Comparison of ENCODE assay signal across 8 mouse cellular contexts in the genomic region with DNA sequence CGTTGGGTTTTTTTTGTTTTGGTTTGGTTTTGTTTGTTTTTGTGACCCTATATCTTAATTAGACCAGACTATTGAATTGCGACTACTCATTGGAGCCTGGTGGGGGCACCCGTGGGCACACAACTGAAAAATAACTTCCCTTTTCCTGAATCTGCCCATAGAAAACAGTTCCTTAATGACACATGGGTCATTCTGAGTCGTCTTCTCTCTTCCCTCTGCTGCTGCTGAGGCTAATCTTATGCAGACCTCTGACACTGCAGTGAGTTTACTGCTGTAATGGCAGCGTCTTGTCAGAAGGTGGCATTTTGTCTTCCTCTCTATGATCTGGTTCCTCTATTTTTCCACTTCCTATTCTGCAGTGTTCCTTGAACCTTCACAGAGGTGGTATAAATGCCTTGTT. TPM values are rescaled to one million over a fixed set of nuclear protein-coding genes. Genes with fewer than 3 reads are reported as not detected.
DNase-seq lines count a peak whose midpoint lies in the region; ATAC-seq and TF ChIP-seq lines count a peak whose summit lies in the region.

No protein-coding gene starts in this region.

- TF ChIP-seq POLR2A in spleen, adult 2 months (IDR thresholded peaks at IDR 0.05; ENCODE audit: low read depth, low read length) = no peak

- no peaks in the 10 kb centered on the region for H3K9me3 ChIP-seq in heart, embryonic 16.5 days (replicated peaks; ENCODE audit: control insufficient read depth, low read length)
- no peaks in the 10 kb centered on the region for H3K9me3 ChIP-seq in lung, postnatal 0 days (ENCODE audit: low read length)
- no peaks in the 10 kb centered on the region for H3K9me3 ChIP-seq in stomach, embryonic 14.5 days (ENCODE audit: control insufficient read depth, low read depth, low read length)

- H3K36me3 ChIP-seq in spleen, adult 2 months (ENCODE audit: control insufficient read depth, insufficient read depth, low read length) = peaks cover 14% of the 10 kb centered on the region
- H3K36me3 ChIP-seq in heart, embryonic 16.5 days (ENCODE audit: control insufficient read depth, insufficient read depth) = peaks cover 14% of the 10 kb centered on the region
- H3K36me3 ChIP-seq in lung, postnatal 0 days (ENCODE audit: insufficient read depth, low read length) = peaks cover 7% of the 10 kb centered on the region
- H3K36me3 ChIP-seq in stomach, embryonic 14.5 days (ENCODE audit: control insufficient read depth, insufficient read depth, low read length) = no peaks in the 10 kb centered on the region; the same call in 1 of the 2 replicates

- peak; percentile 51 for DNase-seq in CD4-positive, CD25-positive, alpha-beta regulatory T cell, adult 2 months (ENCODE audit: low read depth, low spot score)
- DNase-seq in spleen, adult 2 months (ENCODE audit: low read depth in 1 of 2, low spot score in 2 of 2) = peak in 1 of 2 experiments; percentile 49
- DNase-seq in spleen, adult 18-20 months = no peak
- peak; percentile 54 for DNase-seq in lung, postnatal 0 days (ENCODE audit: low spot score)
- DNase-seq in frontal cortex, postnatal 14 days (ENCODE audit: low spot score in 2 of 2) = no peak

- peak overlapping the region; percentile 84 for H3K9ac ChIP-seq in heart, embryonic 16.5 days (ENCODE audit: low read length)
- peak overlapping the region; percentile 51; the same call in 1 of the 2 replicates for H3K9ac ChIP-seq in lung, postnatal 0 days (replicated peaks; ENCODE audit: low read depth)
- H3K9ac ChIP-seq in stomach, embryonic 14.5 days (replicated peaks; ENCODE audit: low read depth, low read length) = no peak overlapping the region

- H3K4me2 ChIP-seq in heart, embryonic 16.5 days (ENCODE audit: low read depth, low read length) = peak overlapping the region; percentile 95
- peak overlapping the region; percentile 77 for H3K4me2 ChIP-seq in lung, postnatal 0 days (replicated peaks; ENCODE audit: low read depth, low read length)
- H3K4me2 ChIP-seq in stomach, embryonic 14.5 days (replicated peaks; ENCODE audit: low read depth, low read length) = peak overlapping the region; percentile 70

- 1% methylated on average over 5 of the region's 5 CpGs for WGBS in spleen, adult 2 months
- 2% methylated on average over 5 of the region's 5 CpGs for WGBS in heart, embryonic 16.5 days
- WGBS in lung, postnatal 0 days = 3% methylated on average over 5 of the region's 5 CpGs
- WGBS in stomach, embryonic 14.5 days = 2% methylated on average over 5 of the region's 5 CpGs

- TF ChIP-seq CTCF in spleen, adult 2 months (IDR thresholded peaks at IDR 0.05; ENCODE audit: extremely low read depth, insufficient read depth, insufficient read length, insufficient replicate concordance) = no peak
- peak; percentile 49 for TF ChIP-seq CTCF in lung, postnatal 0 days (IDR thresholded peaks at IDR 0.05)

- peak overlapping the region; percentile 64; the same call in 1 of the 2 replicates for H3K4me3 ChIP-seq in spleen, adult 2 months (ENCODE audit: extremely low read depth, insufficient read depth, insufficient read length)
- H3K4me3 ChIP-seq in heart, embryonic 16.5 days (ENCODE audit: low read length) = peak overlapping the region; percentile 87
- H3K4me3 ChIP-seq in lung, postnatal 0 days (ENCODE audit: low read depth, low read length) = peak overlapping the region; percentile 47
- peak overlapping the region; percentile 75 for H3K4me3 ChIP-seq in stomach, embryonic 14.5 days (ENCODE audit: low read depth, low read length)

- H3K27me3 ChIP-seq in spleen, adult 2 months (ENCODE audit: control insufficient read depth, insufficient read depth, low read length) = no peaks in the 10 kb centered on the region
- H3K27me3 ChIP-seq in heart, embryonic 16.5 days (ENCODE audit: control insufficient read depth, insufficient read depth, low read length) = no peaks in the 10 kb centered on the region
- H3K27me3 ChIP-seq in lung, postnatal 0 days (replicated peaks; ENCODE audit: insufficient read depth, low read length) = no peaks in the 10 kb centered on the region
- no peaks in the 10 kb centered on the region for H3K27me3 ChIP-seq in stomach, embryonic 14.5 days (ENCODE audit: control insufficient read depth, insufficient read depth, low read length)

- H3K27ac ChIP-seq in spleen, adult 2 months (ENCODE audit: insufficient read depth, low read length) = no peak overlapping the region; the same call in 1 of the 2 replicates
- no peak overlapping the region for H3K27ac ChIP-seq in heart, embryonic 16.5 days (ENCODE audit: low read length)
- H3K27ac ChIP-seq in lung, postnatal 0 days (ENCODE audit: low read length) = no peak overlapping the region
- H3K27ac ChIP-seq in stomach, embryonic 14.5 days (ENCODE audit: low read length) = no peak overlapping the region

- H3K4me1 ChIP-seq in spleen, adult 2 months (ENCODE audit: control insufficient read depth, insufficient read depth, insufficient read length) = peaks cover 7% of the 10 kb centered on the region
- peaks cover 19% of the 10 kb centered on the region for H3K4me1 ChIP-seq in heart, embryonic 16.5 days (ENCODE audit: control insufficient read depth, insufficient read depth, low read length)
- peaks cover 10% of the 10 kb centered on the region for H3K4me1 ChIP-seq in lung, postnatal 0 days (ENCODE audit: insufficient read depth, low read depth, low read length)
- H3K4me1 ChIP-seq in stomach, embryonic 14.5 days (ENCODE audit: control insufficient read depth, insufficient read depth, low read length) = peaks cover 13% of the 10 kb centered on the region

- no peak for TF ChIP-seq EP300 in lung, postnatal 0 days (IDR thresholded peaks at IDR 0.05)

- ATAC-seq in CD4-positive, CD25-positive, alpha-beta regulatory T cell, adult 4 months = no peak
- ATAC-seq in heart, embryonic 16.5 days (replicated peaks; ENCODE audit: extremely low read depth, insufficient read depth, low FRiP score) = no peak
- no peak for ATAC-seq in lung, postnatal 0 days
- ATAC-seq in stomach, embryonic 14.5 days (ENCODE audit: insufficient number of reproducible peaks, insufficient read depth, low FRiP score, low read depth) = no peak

RNA-seq across cellular contexts. Expression of gene D6Wsu163e, which starts 0.7 kb away (rescaled TPM):
- polyA plus RNA-seq in CD4-positive, CD25-positive, alpha-beta regulatory T cell, adult 4 months (2017; shearing (Covaris generic)) = 10 to 100 TPM; 14.9 to 16.3 TPM
- polyA plus RNA-seq in spleen, adult 2 months (2012; rRNA removed) = 3.0 and 4.4 TPM in 2 replicates
- 14.3 and 16.0 TPM in 2 replicates for polyA plus RNA-seq in heart, embryonic 16.5 days (2015; fragmentation: Nextera tagmentation; extraction: Ambion mirVana)
- polyA plus RNA-seq in lung, postnatal 0 days (2015; fragmentation: Nextera tagmentation; extraction: Ambion mirVana) = 12.3 and 13.7 TPM in 2 replicates
- 17.6 and 19.5 TPM in 2 replicates for polyA plus RNA-seq in stomach, embryonic 14.5 days (2014; fragmentation: Nextera tagmentation; extraction: Ambion mirVana)

RNA-seq across cellular contexts. Expression of gene Rad51ap1, which starts 1.1 kb away (rescaled TPM):
- 1 to 10 TPM; 3.6 to 9.2 TPM for polyA plus RNA-seq in CD4-positive, CD25-positive, alpha-beta regulatory T cell, adult 4 months (2017; shearing (Covaris generic))
- polyA plus RNA-seq in spleen, adult 2 months (2012; rRNA removed) = 3.2 and 4.1 TPM in 2 replicates
- 27.8 and 32.8 TPM in 2 replicates for polyA plus RNA-seq in heart, embryonic 16.5 days (2015; fragmentation: Nextera tagmentation; extraction: Ambion mirVana)
- 5.3 and 7.5 TPM in 2 replicates for polyA plus RNA-seq in lung, postnatal 0 days (2015; fragmentation: Nextera tagmentation; extraction: Ambion mirVana)
- 62.1 and 73.4 TPM in 2 replicates for polyA plus RNA-seq in stomach, embryonic 14.5 days (2014; fragmentation: Nextera tagmentation; extraction: Ambion mirVana)

RNA-seq across cellular contexts. Expression of gene Dyrk4, which starts 18.8 kb away (rescaled TPM):
- polyA plus RNA-seq in CD4-positive, CD25-positive, alpha-beta regulatory T cell, adult 4 months (2017; shearing (Covaris generic)) = under 1 TPM; 0.44 to 0.95 TPM
- polyA plus RNA-seq in spleen, adult 2 months (2012; rRNA removed) = 0.20 and 0.25 TPM in 2 replicates
- polyA plus RNA-seq in heart, embryonic 16.5 days (2015; fragmentation: Nextera tagmentation; extraction: Ambion mirVana) = 0.39 and 0.59 TPM in 2 replicates
- polyA plus RNA-seq in lung, postnatal 0 days (2015; fragmentation: Nextera tagmentation; extraction: Ambion mirVana) = 0.23 and 0.37 TPM in 2 replicates
- polyA plus RNA-seq in stomach, embryonic 14.5 days (2014; fragmentation: Nextera tagmentation; extraction: Ambion mirVana) = 0.42 TPM in 1 of 2 replicates, not detected in the other

Comparison
In these comparisons a context has a peak if more than half of its experiments do, and no peak if none do; other contexts are left out.
1. DNase-seq: peak in CD4-positive, CD25-positive, alpha-beta regulatory T cell, adult 2 months (single experiment) and lung, postnatal 0 days (single experiment); none in spleen, adult 18-20 months (0 of 2) and frontal cortex, postnatal 14 days (0 of 2).
2. Peak in every context shown above with its lines, with median percentiles within 50 percentile points of each other: H3K4me3 ChIP-seq and H3K4me2 ChIP-seq.